Mouse (Mus musculus) retina, postnatal 7 days (tissue): ENCODE data around the gene Larp7.

ENCODE experiments used
- DNase-seq: peaks from one replicate; pipeline ENCODE4 v3.0.0-alpha.2; 2012; ENCODE audit warnings: low read depth, low spot score

Gene Larp7

GRCm38 (mm10) chr3:127552973-127553719, at the start of gene Larp7, which contains the start of gene Zgrf1:
Gene Larp7 (minus strand): TSS chr3:127553349.
Gene Zgrf1 (plus strand): TSS chr3:127553489.
- DNase-seq, result peak; percentile 97

GRCm38 (mm10) chr3:127597136-127597535, 44.0 kb upstream of the Larp7 start:
- DNase-seq, result no peak

DNA sequence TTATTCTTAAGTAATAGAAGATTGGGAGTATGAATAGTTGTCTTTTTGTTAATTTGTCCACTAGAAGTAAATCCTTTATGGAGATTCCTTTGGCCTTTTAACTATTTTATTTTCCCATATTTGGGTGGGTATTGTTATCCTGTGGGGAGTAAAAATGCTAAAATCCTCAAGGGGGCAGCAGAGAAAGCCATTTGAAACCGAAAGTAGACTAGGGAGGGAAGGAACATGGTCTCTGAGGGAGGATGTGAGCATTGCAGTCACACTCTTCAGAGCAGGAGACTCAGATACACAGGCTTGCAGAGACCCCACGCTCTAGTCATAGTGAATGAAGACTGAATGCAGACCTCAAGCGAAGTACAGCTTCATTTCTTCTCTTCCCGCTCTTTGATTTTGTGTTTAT, 19.4 kb upstream of the Larp7 start:
- DNase-seq, result peak; percentile 38

DNA sequence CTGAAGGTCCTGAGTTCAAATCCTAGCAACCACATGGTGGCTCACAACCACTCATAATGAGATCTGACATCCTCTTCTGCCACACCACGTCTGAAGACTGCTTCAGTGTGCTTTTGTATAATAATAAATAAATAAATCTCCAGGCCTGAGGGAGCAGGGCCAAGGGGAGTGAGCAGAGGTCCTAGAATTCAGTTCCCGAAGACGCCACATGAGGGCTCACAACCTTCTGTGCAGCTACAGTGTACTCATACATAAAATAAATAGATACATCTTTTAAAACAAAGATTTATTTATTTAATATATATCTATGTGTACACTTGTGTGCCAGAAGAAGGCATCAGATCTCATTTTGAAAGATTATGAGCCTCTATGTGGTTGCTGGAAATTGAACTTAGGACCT, 12.0 kb upstream of the Larp7 start:
- no peak for DNase-seq

DNA sequence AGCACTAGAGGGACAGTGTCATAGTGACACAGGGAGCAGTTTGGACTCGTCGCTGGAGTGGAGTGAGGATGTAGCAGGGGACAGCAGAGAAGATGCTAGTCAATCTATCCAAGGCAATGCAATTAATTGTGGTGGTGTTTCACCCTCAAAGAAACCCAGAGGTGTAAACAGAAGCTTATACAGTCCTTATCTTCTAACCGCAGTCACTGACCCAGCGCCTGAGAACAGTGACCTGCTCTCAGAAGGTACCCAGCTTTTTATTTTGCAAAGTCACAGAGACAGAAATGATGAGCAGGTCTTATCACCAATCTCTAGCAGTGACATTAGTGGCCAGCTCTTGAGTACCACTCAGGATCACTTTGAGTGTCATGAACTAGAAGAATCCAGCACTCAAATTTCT, 9.8 kb upstream of the Larp7 start:
- no peak for DNase-seq

GRCm38 (mm10) chr3:127558201-127558600, 5.1 kb upstream of the Larp7 start:
- DNase-seq, result no peak

GRCm38 (mm10) chr3:127554723-127555122, 1.6 kb upstream of the Larp7 start:
- no peak for DNase-seq

- no peak for DNase-seq
Observed at GRCm38 (mm10) chr3:127553720-127554043, 533 bp upstream of the Larp7 start.

GRCm38 (mm10) chr3:127552434-127552972, 646 bp downstream of the Larp7 start:
- DNase-seq, result no peak

- DNase-seq, result no peak
Observed at GRCm38 (mm10) chr3:127547882-127548281, 5.3 kb downstream of the Larp7 start.

- DNase-seq, result no peak
Observed at GRCm38 (mm10) chr3:127544610-127545121, 8.5 kb downstream of the Larp7 start.

DNA sequence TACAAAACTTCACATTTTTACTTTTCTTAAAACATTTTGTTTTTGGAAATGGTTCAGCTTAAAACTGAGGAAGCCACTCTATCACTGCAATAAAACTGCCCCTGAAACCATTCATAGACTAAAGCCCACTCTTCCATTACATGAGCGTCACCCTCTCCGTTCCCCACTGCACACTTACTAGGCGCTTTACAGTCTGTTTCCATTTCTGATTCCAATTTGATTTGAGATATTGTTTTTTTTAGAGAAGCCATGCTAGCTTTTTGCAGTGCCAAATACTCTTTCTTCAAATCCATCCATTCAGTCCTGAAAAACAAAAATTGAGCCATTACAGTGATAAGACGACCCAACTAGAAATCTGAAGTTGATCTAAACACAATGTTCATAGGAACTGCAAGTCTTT, 9.2 kb downstream of the Larp7 start:
- DNase-seq, result no peak

DNA sequence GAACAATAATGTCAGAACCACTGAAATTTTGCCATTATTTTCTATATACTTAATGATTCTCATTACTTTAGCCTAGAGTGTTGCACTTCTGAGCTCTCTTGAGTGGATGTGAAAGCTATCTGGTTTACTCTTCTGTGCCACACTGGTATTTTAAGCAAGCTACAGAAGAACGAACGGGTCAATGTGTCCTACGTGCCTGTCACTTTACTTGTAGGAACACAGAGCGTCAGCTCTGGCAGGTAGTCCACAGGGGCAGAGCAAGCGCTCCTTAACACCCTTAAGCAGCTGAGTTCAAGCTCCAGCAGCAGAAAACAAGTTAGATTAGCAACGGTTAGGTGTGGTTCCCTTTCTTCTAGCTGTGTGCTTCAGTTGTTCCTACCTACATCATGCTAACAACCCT, 14.0 kb downstream of the Larp7 start:
- no peak for DNase-seq

DNA sequence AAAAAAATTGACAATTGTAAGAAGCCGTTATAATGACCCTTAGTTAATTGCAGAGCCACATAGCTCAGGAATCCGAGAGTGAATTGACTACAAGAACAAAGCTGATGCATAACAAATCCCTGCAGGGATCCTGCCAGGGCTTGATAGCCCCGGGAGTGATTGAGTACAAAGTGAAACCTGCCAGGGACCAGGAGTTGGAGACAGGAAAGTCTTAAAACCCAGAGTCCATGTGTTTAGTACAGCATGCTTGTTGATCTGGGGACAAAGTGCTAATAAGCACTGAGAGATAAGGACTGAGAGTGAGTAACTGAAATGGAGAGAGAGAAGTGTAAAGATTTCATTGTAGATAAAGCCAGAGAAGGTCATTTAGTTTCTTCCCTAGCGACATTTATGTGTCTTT, 22.9 kb downstream of the Larp7 start:
- DNase-seq, result no peak

GRCm38 (mm10) chr3:127529824-127530223, 23.3 kb downstream of the Larp7 start:
- no peak for DNase-seq

- DNase-seq, result no peak
Observed at GRCm38 (mm10) chr3:127529210-127529609, 23.9 kb downstream of the Larp7 start.

DNA sequence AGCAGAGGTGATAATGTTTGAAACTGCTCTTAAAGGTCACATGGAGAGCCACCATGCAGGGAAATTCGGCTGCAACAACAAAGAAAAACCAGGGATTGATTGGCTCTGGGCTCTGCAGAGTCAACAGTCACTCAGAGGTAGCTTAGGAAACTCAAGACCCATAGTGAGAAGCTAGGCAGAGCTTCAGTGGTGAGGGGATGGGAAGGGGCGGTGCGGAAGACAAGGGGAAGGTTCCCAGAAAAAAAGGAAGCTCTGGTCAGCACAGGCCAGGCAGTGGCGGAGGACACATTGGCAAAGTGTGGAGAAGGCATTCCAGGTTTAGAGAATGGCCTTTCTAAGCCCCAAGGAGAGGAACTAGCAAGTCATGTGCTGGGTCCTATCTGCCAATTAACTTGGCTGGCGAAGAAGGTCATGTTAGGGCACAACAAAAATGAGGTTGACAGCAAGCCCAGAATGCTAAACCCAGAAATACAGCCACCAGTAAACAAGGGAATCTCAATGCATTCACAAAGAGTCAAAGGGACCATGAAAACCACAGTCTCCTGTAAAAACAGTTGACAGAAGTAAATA, 25.6 kb downstream of the Larp7 start:
- no peak for DNase-seq

- no peak for DNase-seq
Observed at GRCm38 (mm10) chr3:127525188-127525819, 27.8 kb downstream of the Larp7 start.

GRCm38 (mm10) chr3:127521156-127521555, 32.0 kb downstream of the Larp7 start:
- no peak for DNase-seq

- no peak for DNase-seq
Observed at GRCm38 (mm10) chr3:127520300-127520699, 32.8 kb downstream of the Larp7 start.

GRCm38 (mm10) chr3:127515251-127515650, 37.9 kb downstream of the Larp7 start:
- DNase-seq, result no peak

GRCm38 (mm10) chr3:127513699-127514098, 39.5 kb downstream of the Larp7 start:
- no peak for DNase-seq
